Mouse (Mus musculus) olfactory bulb, adult 2 months (tissue): ENCODE data around the gene Col2a1.

ENCODE experiments used
- CTCF ChIP-seq: fragments of 200-500 bp; IDR thresholded peaks from 2 replicates; pipeline ENCODE4 v1.5.1; 2012; ENCODE audit warnings: low read depth, mild to moderate bottlenecking, low read length, moderate library complexity; ENCODE audit not compliant: insufficient read depth
- POLR2A ChIP-seq: fragments of 200-500 bp; IDR thresholded peaks from 2 replicates; pipeline ENCODE4 v1.6.1; 2012; ENCODE audit warnings: mild to moderate bottlenecking, low read depth, low read length, moderate library complexity; ENCODE audit not compliant: insufficient read depth

- TF ChIP-seq CTCF (no peak), POLR2A (no peak)
Measured at GRCm38 (mm10) chr15:98033233-98033748, 28.8 kb upstream of the Col2a1 start.
